Mouse (Mus musculus) midbrain, embryonic 11.5 days (tissue): ENCODE results near the gene Tspan5. TPM values are rescaled to one million over a fixed set of nuclear protein-coding genes. Genes with fewer than 3 reads are reported as not detected.
A peak's percentile ranks its signal among the peaks of the same experiment; 100 is the strongest.

ENCODE experiments used
- ATAC-seq: fragments of 200-750 bp; cut with Nextera tagmentation; 2 replicates; pipeline ENCODE4 v1.8.0; 2017; ENCODE audit warnings: moderate TSS enrichment, moderate library complexity; ENCODE audit not compliant: low FRiP score
- DNase-seq: peaks from one replicate; pipeline ENCODE4 v3.0.0; 2015; ENCODE audit warnings: low spot score; ENCODE audit errors: missing footprints
- H3K27ac ChIP-seq: fragments of 300-500 bp; sonication (generic); 2 replicates; pipeline ENCODE4 v1.5.1; 2014; ENCODE audit warnings: low read depth, low read length
- H3K27me3 ChIP-seq: fragments of 300-500 bp; sonication (generic); 2 replicates; pipeline ENCODE4 v1.6.1; 2014; ENCODE audit warnings: mild to moderate bottlenecking, low read length, moderate library complexity, mixed read lengths; ENCODE audit not compliant: control insufficient read depth, insufficient read depth
- H3K36me3 ChIP-seq: fragments of 300-500 bp; sonication (generic); 2 replicates; pipeline ENCODE4 v1.6.1; 2014; ENCODE audit warnings: mild to moderate bottlenecking, low read length, moderate library complexity, mixed read lengths; ENCODE audit not compliant: control insufficient read depth, insufficient read depth
- H3K4me1 ChIP-seq: fragments of 300-500 bp; sonication (generic); 2 replicates; pipeline ENCODE4 v1.6.1; 2014; ENCODE audit warnings: low read length; ENCODE audit not compliant: control insufficient read depth, insufficient read depth
- H3K4me2 ChIP-seq: fragments of 300-500 bp; sonication (generic); 2 replicates; pipeline ENCODE4 v1.6.1; 2014; ENCODE audit warnings: mild to moderate bottlenecking, moderate library complexity
- H3K4me3 ChIP-seq: fragments of 300-500 bp; sonication (generic); 2 replicates; pipeline ENCODE4 v1.5.1; 2014; ENCODE audit warnings: low read depth, low read length
- H3K9ac ChIP-seq: fragments of 300-500 bp; sonication (generic); 2 replicates; pipeline ENCODE4 v1.6.1; 2014; ENCODE audit warnings: low read length
- H3K9me3 ChIP-seq: fragments of 300-500 bp; sonication (generic); 2 replicates; pipeline ENCODE4 v1.6.1; 2016; ENCODE audit warnings: low read length; ENCODE audit not compliant: control insufficient read depth
- WGBS: fragments of 180-500 bp; shearing (Covaris S2); extraction: QIAGEN DNeasy Blood & Tissue Kit; methylation state at CpG from one replicate; pipeline ENCODE4 v1.1.7; 2014; 5-methylcytosine and 5-hydroxymethylcytosine counted together
- polyA plus RNA-seq: library from polyadenylated mRNA; unstranded; fragments of >200 nt; fragmentation: Nextera tagmentation; extraction: Ambion mirVana; gene quantifications from 2 replicates; pipeline ENCODE4 v1.2.1, GENCODE M21; 2014

Tspan5 gene
- polyA plus RNA-seq, 1 experiment from 2014 or later, result 46.6 TPM

GRCm38 (mm10) chr3:138747035-138747434 is 5.0 kb downstream of the Tspan5 start:
- DNase-seq, result no peak
- H3K9me3 ChIP-seq, result no peaks in the 10 kb centered on the region
- H3K4me1 ChIP-seq, result no peaks in the 10 kb centered on the region; the same call in 1 of the 2 replicates
- H3K9ac ChIP-seq, result no peak overlapping the region
- H3K36me3 ChIP-seq, result no peaks in the 10 kb centered on the region
- no peak overlapping the region for H3K27ac ChIP-seq
- ATAC-seq, result no peak
- no peaks in the 10 kb centered on the region for H3K27me3 ChIP-seq
- WGBS, result 94% methylated on average over 5 of the region's 5 CpGs
- no peak overlapping the region for H3K4me3 ChIP-seq
- no peak overlapping the region for H3K4me2 ChIP-seq

GRCm38 (mm10) chr3:138747985-138748384 is 6.0 kb downstream of the Tspan5 start:
- ATAC-seq (no peak), DNase-seq (no peak)
- Histone ChIP-seq H3K4me3 (no peak overlapping the region), H3K27me3 (no peaks in the 10 kb centered on the region), H3K27ac (no peak overlapping the region), H3K36me3 (no peaks in the 10 kb centered on the region), H3K9me3 (no peaks in the 10 kb centered on the region), H3K4me2 (no peak overlapping the region), H3K4me1 (no peaks in the 10 kb centered on the region; the same call in 1 of the 2 replicates), H3K9ac (no peak overlapping the region)
- WGBS, result 92% methylated on average over 5 of the region's 5 CpGs

- no peaks in the 10 kb centered on the region; the same call in 1 of the 2 replicates for H3K4me1 ChIP-seq
- no peak overlapping the region for H3K4me2 ChIP-seq
- H3K9me3 ChIP-seq, result no peaks in the 10 kb centered on the region
- H3K9ac ChIP-seq, result no peak overlapping the region
- H3K36me3 ChIP-seq, result no peaks in the 10 kb centered on the region
- H3K4me3 ChIP-seq, result no peak overlapping the region
- WGBS, result 89% methylated on average over 9 of the region's 9 CpGs
- H3K27me3 ChIP-seq, result no peaks in the 10 kb centered on the region
- no peak overlapping the region for H3K27ac ChIP-seq
- no peak for ATAC-seq
- DNase-seq, result no peak
These were observed 7.7 kb downstream of the Tspan5 start for GRCm38 (mm10) chr3:138749645-138750044.

- H3K27me3 ChIP-seq, result no peaks in the 10 kb centered on the region
- no peak for ATAC-seq
- no peak overlapping the region for H3K27ac ChIP-seq
- no peak overlapping the region for H3K4me3 ChIP-seq
- no peaks in the 10 kb centered on the region for H3K36me3 ChIP-seq
- no peak for DNase-seq
- WGBS, result 80% methylated on average over 5 of the region's 5 CpGs
- H3K4me2 ChIP-seq, result no peak overlapping the region
- no peaks in the 10 kb centered on the region for H3K4me1 ChIP-seq
- no peak overlapping the region for H3K9ac ChIP-seq
- H3K9me3 ChIP-seq, result no peaks in the 10 kb centered on the region
These were observed 9.3 kb downstream of the Tspan5 start for GRCm38 (mm10) chr3:138751328-138751727.

GRCm38 (mm10) chr3:138752056-138752455 is 10.1 kb downstream of the Tspan5 start:
- WGBS, result 86% methylated on average over 5 of the region's 5 CpGs

GRCm38 (mm10) chr3:138752769-138753168 is 10.8 kb downstream of the Tspan5 start:
- Histone ChIP-seq H3K27me3 (no peaks in the 10 kb centered on the region), H3K36me3 (no peaks in the 10 kb centered on the region), H3K4me3 (no peak overlapping the region), H3K4me1 (no peaks in the 10 kb centered on the region), H3K9me3 (no peaks in the 10 kb centered on the region), H3K4me2 (no peak overlapping the region), H3K27ac (no peak overlapping the region), H3K9ac (no peak overlapping the region)
- 0 out of 2 replicates have a peak, but pooled peaks have one; percentile 30 for ATAC-seq
- DNase-seq, result no peak
- 71% methylated on average over 3 of the region's 3 CpGs for WGBS

More at GRCm38 (mm10) chr3:138752056-138752455, 10.1 kb downstream of the Tspan5 start:
- Histone ChIP-seq H3K4me3 (no peak overlapping the region), H3K36me3 (no peaks in the 10 kb centered on the region), H3K9me3 (no peaks in the 10 kb centered on the region), H3K9ac (no peak overlapping the region), H3K27ac (no peak overlapping the region), H3K4me2 (no peak overlapping the region), H3K27me3 (no peaks in the 10 kb centered on the region), H3K4me1 (no peaks in the 10 kb centered on the region)
- no peak for ATAC-seq
- DNase-seq, result no peak

GRCm38 (mm10) chr3:138753182-138753885 is 11.3 kb downstream of the Tspan5 start:
- H3K27me3 ChIP-seq, result no peaks in the 10 kb centered on the region
- no peak overlapping the region for H3K27ac ChIP-seq
- H3K4me1 ChIP-seq, result no peaks in the 10 kb centered on the region
- ATAC-seq, result 0 out of 2 replicates have a peak, but pooled peaks have one; percentile 46
- DNase-seq, result no peak
- H3K36me3 ChIP-seq, result no peaks in the 10 kb centered on the region
- H3K9me3 ChIP-seq, result no peaks in the 10 kb centered on the region
- no peak overlapping the region for H3K4me3 ChIP-seq
- 48% methylated on average over 12 of the region's 12 CpGs for WGBS
- H3K9ac ChIP-seq, result no peak overlapping the region
- no peak overlapping the region for H3K4me2 ChIP-seq

GRCm38 (mm10) chr3:138754328-138754727 is 12.3 kb downstream of the Tspan5 start:
- H3K9ac ChIP-seq, result no peak overlapping the region
- no peak overlapping the region for H3K27ac ChIP-seq
- no peak overlapping the region for H3K4me2 ChIP-seq
- no peaks in the 10 kb centered on the region for H3K27me3 ChIP-seq
- no peaks in the 10 kb centered on the region for H3K36me3 ChIP-seq
- no peak overlapping the region for H3K4me3 ChIP-seq
- DNase-seq, result no peak
- 91% methylated on average over 5 of the region's 5 CpGs for WGBS
- ATAC-seq, result no peak
- H3K9me3 ChIP-seq, result no peaks in the 10 kb centered on the region
- peaks cover 3% of the 10 kb centered on the region; the same call in 1 of the 2 replicates for H3K4me1 ChIP-seq

- H3K27ac ChIP-seq, result no peak overlapping the region
- ATAC-seq, result no peak
- H3K27me3 ChIP-seq, result no peaks in the 10 kb centered on the region
- H3K9ac ChIP-seq, result no peak overlapping the region
- H3K4me2 ChIP-seq, result no peak overlapping the region
- H3K4me3 ChIP-seq, result no peak overlapping the region
- no peak for DNase-seq
- no peaks in the 10 kb centered on the region for H3K9me3 ChIP-seq
- H3K36me3 ChIP-seq, result no peaks in the 10 kb centered on the region
- WGBS, result 92% methylated on average over 2 of the region's 2 CpGs
- H3K4me1 ChIP-seq, result peaks cover 21% of the 10 kb centered on the region
These were observed 15.3 kb downstream of the Tspan5 start for GRCm38 (mm10) chr3:138757283-138757682.
